Mouse (Mus musculus): ENCODE measurements around the gene Mapk9. TPM values are rescaled to one million over a fixed set of nuclear protein-coding genes. Genes with fewer than 3 reads are reported as not detected.

The Mapk9 gene
- polyA plus RNA-seq, 2 experiments: 11.9 to 18.5 TPM

DNA sequence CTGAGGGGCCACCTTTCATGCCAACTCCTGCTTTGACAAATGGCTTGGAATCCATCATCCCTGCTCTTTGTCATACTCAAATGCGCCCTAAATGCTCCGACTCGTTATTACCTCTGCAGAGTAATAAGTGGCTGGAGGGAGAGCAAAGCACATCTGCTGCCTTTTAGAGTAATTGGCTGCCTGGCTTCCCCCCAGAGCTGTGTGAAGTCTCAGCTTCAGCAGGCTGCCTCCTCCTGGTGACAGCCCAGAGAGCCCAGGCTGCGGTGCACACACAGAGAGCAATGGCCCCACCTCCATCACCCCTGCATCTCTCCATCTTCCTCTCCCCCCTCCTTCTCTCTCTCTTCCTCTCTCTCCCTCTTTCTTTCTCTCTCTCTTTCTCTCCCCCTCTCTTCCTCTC lies 80.6 kb downstream of the Mapk9 start:
- Histone ChIP-seq H3K4me3 (ENCODE audit: insufficient read depth in 1 of 2, low read depth in 2 of 2, low read length in 2 of 2) (no peak overlapping the region), H3K9me3 (ENCODE audit: control insufficient read depth, low read length) (no peaks in the 10 kb centered on the region), H3K4me2 (ENCODE audit: low read depth) (no peak overlapping the region), H3K27me3 (ENCODE audit: control insufficient read depth, insufficient read depth, low read length) (no peaks in the 10 kb centered on the region; the same call in 1 of the 2 replicates), H3K27ac (no peak overlapping the region), H3K9ac (replicated peaks) (no peak overlapping the region), H3K36me3 (replicated peaks; ENCODE audit: control insufficient read depth, insufficient read depth, low read depth) (no peaks in the 10 kb centered on the region), H3K4me1 (replicated peaks; ENCODE audit: control insufficient read depth in 2 of 2, insufficient read depth in 2 of 2, low read length in 1 of 2) (no peaks in the 10 kb centered on the region)
- ATAC-seq (ENCODE audit: insufficient read depth) (no peak), DNase-seq (ENCODE audit: low read depth in 3 of 3, low spot score in 3 of 3) (no peak)
- TF ChIP-seq CTCF (IDR thresholded peaks at IDR 0.05; ENCODE audit: low read depth): no peak
- TF ChIP-seq EP300 (IDR thresholded peaks at IDR 0.05; ENCODE audit: low read depth): no peak
- 47% methylated on average over 4 of the region's 4 CpGs for WGBS (ENCODE audit: insufficient replicate concordance)

DNA sequence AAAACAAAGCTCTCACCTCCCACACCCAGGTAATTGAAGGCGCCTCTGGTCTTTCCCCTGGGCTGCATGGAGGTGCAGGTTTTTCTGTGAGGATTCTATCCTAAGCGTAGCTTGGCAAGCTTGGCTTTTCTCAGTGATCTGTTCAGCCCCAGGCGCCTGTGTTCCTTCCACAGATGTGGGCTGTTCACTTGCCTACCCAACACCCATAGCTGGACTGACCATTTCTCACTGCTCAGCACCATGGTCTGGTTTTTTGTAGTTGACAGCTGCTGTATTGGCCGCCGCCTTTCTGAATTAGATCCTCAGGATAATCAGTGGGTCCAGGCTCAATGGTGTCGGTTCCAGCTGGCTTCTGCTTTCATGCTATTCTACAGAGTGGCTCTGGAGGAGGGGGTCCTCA lies 81.1 kb downstream of the Mapk9 start:
- ATAC-seq (ENCODE audit: insufficient read depth): no peak
- H3K9me3 ChIP-seq (ENCODE audit: control insufficient read depth, low read length): no peaks in the 10 kb centered on the region
- H3K27me3 ChIP-seq (ENCODE audit: control insufficient read depth, insufficient read depth, low read length): no peaks in the 10 kb centered on the region; the same call in 1 of the 2 replicates
- 52% methylated on average over 6 of the region's 6 CpGs for WGBS (ENCODE audit: insufficient replicate concordance)
- no peak overlapping the region for H3K9ac ChIP-seq (replicated peaks)
- TF ChIP-seq EP300 (IDR thresholded peaks at IDR 0.05; ENCODE audit: low read depth) (no peak), CTCF (IDR thresholded peaks at IDR 0.05; ENCODE audit: low read depth) (no peak)
- H3K27ac ChIP-seq: no peak overlapping the region
- H3K4me1 ChIP-seq (replicated peaks; ENCODE audit: control insufficient read depth in 2 of 2, insufficient read depth in 2 of 2, low read length in 1 of 2): no peaks in the 10 kb centered on the region
- H3K4me3 ChIP-seq (ENCODE audit: insufficient read depth in 1 of 2, low read depth in 2 of 2, low read length in 2 of 2): no peak overlapping the region
- no peak overlapping the region for H3K4me2 ChIP-seq (ENCODE audit: low read depth)
- no peak for DNase-seq (ENCODE audit: low read depth in 3 of 3, low spot score in 3 of 3)
- H3K36me3 ChIP-seq (replicated peaks; ENCODE audit: control insufficient read depth, insufficient read depth, low read depth): no peaks in the 10 kb centered on the region

DNA sequence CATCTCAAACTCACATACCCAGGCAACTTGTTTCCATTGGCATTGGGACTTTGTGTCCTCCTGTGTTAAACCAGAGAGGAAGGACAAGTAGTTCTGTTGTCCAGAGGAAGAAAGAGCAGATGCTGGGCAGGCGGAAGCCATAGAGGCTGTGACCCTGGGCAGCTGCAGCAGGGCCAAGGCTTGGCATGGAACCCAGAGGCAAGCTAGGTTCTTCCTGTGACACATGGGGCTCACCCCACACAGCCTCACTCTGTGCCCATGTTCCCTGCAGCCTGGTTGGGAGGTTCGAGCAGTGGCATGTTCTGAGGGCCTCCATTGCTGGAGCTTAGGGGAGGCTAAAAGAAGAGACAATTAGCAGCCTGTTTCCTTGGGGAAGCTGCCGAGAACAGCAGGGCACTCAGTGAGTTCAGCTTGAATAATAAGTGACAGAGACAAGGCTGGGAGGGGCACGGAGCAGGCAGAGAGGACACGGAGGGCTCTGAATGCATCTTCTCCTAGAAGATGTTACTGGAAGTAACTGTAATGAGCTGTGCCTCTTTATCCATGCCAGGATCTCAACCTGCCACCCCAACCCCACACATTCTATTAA lies 84.6 kb downstream of the Mapk9 start:
- Histone ChIP-seq H3K9me3 (ENCODE audit: control insufficient read depth, low read length) (no peaks in the 10 kb centered on the region), H3K4me3 (ENCODE audit: insufficient read depth in 1 of 2, low read depth in 2 of 2, low read length in 2 of 2) (no peak overlapping the region), H3K27ac (no peak overlapping the region), H3K4me1 (replicated peaks; ENCODE audit: control insufficient read depth in 2 of 2, insufficient read depth in 2 of 2, low read length in 1 of 2) (no peaks in the 10 kb centered on the region), H3K9ac (replicated peaks) (no peak overlapping the region), H3K36me3 (replicated peaks; ENCODE audit: control insufficient read depth, insufficient read depth, low read depth) (no peaks in the 10 kb centered on the region), H3K27me3 (ENCODE audit: control insufficient read depth, insufficient read depth, low read length) (no peaks in the 10 kb centered on the region), H3K4me2 (ENCODE audit: low read depth) (no peak overlapping the region)
- WGBS (ENCODE audit: insufficient replicate concordance): 41% methylated on average over 5 of the region's 5 CpGs
- DNase-seq (ENCODE audit: low read depth in 3 of 3, low spot score in 3 of 3): no peak
- ATAC-seq (ENCODE audit: insufficient read depth): no peak
- TF ChIP-seq EP300 (IDR thresholded peaks at IDR 0.05; ENCODE audit: low read depth): no peak
- no peak for TF ChIP-seq CTCF (IDR thresholded peaks at IDR 0.05; ENCODE audit: low read depth)

DNA sequence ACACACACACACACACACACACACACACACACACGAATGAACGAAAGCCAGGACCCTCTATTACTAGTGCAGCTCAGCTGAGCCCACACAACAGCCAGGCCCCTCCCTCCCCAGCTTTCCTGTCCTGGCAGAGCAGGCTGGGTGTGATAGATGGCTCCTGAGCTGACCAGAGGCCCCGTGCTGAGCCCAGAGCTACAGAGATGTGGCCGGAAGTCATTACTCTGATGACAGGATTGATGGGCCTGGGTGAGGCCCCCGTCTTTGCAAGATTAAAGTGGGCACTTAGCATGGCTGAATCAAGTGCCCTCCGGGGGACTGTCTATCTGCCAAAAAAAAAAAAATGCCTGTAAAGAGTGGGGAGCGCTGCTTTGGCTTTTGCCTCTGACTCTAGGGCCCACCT lies 85.3 kb downstream of the Mapk9 start:
- DNase-seq (ENCODE audit: low read depth in 3 of 3, low spot score in 3 of 3): no peak
- H3K36me3 ChIP-seq (replicated peaks; ENCODE audit: control insufficient read depth, insufficient read depth, low read depth): no peaks in the 10 kb centered on the region
- H3K4me3 ChIP-seq (ENCODE audit: insufficient read depth in 1 of 2, low read depth in 2 of 2, low read length in 2 of 2): no peak overlapping the region
- no peak overlapping the region for H3K9ac ChIP-seq (replicated peaks)
- no peak for ATAC-seq (ENCODE audit: insufficient read depth)
- no peaks in the 10 kb centered on the region for H3K27me3 ChIP-seq (ENCODE audit: control insufficient read depth, insufficient read depth, low read length)
- H3K4me2 ChIP-seq (ENCODE audit: low read depth): no peak overlapping the region
- WGBS (ENCODE audit: insufficient replicate concordance): 13% methylated on average over 7 of the region's 7 CpGs
- TF ChIP-seq CTCF (IDR thresholded peaks at IDR 0.05; ENCODE audit: low read depth): no peak
- no peak for TF ChIP-seq EP300 (IDR thresholded peaks at IDR 0.05; ENCODE audit: low read depth)
- no peak overlapping the region for H3K27ac ChIP-seq
- H3K9me3 ChIP-seq (ENCODE audit: control insufficient read depth, low read length): no peaks in the 10 kb centered on the region
- H3K4me1 ChIP-seq (replicated peaks; ENCODE audit: control insufficient read depth in 2 of 2, insufficient read depth in 2 of 2, low read length in 1 of 2): no peaks in the 10 kb centered on the region

DNA sequence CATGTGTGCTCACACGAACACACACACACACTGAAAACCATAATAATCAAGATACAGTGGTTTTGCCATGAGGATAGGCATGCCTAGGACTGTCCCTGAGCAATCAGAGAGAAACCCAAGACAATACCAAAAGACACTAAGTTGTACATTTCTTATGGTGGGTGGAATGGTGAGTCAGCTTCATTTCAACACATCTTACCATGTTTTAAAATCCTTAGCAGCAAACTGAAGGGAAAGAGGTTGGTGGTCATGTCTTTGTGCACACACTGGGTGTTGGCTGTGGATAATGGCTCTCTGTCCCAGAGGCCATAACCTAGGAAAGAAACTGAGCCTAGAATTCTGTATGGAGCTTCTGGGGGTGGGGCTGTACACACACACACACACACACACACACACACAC lies 87.3 kb downstream of the Mapk9 start:
- TF ChIP-seq EP300 (IDR thresholded peaks at IDR 0.05; ENCODE audit: low read depth) (no peak), CTCF (IDR thresholded peaks at IDR 0.05; ENCODE audit: low read depth) (no peak)
- no peaks in the 10 kb centered on the region for H3K4me1 ChIP-seq (replicated peaks; ENCODE audit: control insufficient read depth in 2 of 2, insufficient read depth in 2 of 2, low read length in 1 of 2)
- H3K27me3 ChIP-seq (ENCODE audit: control insufficient read depth, insufficient read depth, low read length): no peaks in the 10 kb centered on the region
- H3K36me3 ChIP-seq (replicated peaks; ENCODE audit: control insufficient read depth, insufficient read depth, low read depth): no peaks in the 10 kb centered on the region
- H3K4me2 ChIP-seq (ENCODE audit: low read depth): no peak overlapping the region
- no peak for ATAC-seq (ENCODE audit: insufficient read depth)
- no peak overlapping the region for H3K27ac ChIP-seq
- 49% methylated on average over 1 of the region's 1 CpGs for WGBS (ENCODE audit: insufficient replicate concordance)
- no peaks in the 10 kb centered on the region for H3K9me3 ChIP-seq (ENCODE audit: control insufficient read depth, low read length)
- H3K4me3 ChIP-seq (ENCODE audit: insufficient read depth in 1 of 2, low read depth in 2 of 2, low read length in 2 of 2): no peak overlapping the region
- no peak for DNase-seq (ENCODE audit: low read depth in 3 of 3, low spot score in 3 of 3)
- H3K9ac ChIP-seq (replicated peaks): no peak overlapping the region

Measured in liver, embryonic 14.5 days (tissue).